Mouse (Mus musculus) liver, adult 2 months (tissue): ENCODE measurements at regions not wholly inside any gene's neighbourhood (a gene's known extent, or its start where the extent isn't known, plus 50 kb on each side); places are given as distances from the start of the nearest gene placed in this dataset.
"Not testable (repeated sequence)": the region's sequence is repeated elsewhere in the genome, so short reads cannot be mapped to it uniquely, and the experiment has no call there.

Source experiments
- CTCF ChIP-seq: fragments of 200-500 bp; IDR thresholded peaks from 2 replicates; pipeline ENCODE4 v1.5.1; 2011; ENCODE audit warnings: low read depth, low read length, control low read depth
- POLR2A ChIP-seq: fragments of 200-500 bp; IDR thresholded peaks from 2 replicates; pipeline ENCODE4 v1.6.1; 2011; ENCODE audit warnings: low read length, control low read depth; ENCODE audit not compliant: insufficient read depth; ENCODE audit errors: extremely low read depth

DNA sequence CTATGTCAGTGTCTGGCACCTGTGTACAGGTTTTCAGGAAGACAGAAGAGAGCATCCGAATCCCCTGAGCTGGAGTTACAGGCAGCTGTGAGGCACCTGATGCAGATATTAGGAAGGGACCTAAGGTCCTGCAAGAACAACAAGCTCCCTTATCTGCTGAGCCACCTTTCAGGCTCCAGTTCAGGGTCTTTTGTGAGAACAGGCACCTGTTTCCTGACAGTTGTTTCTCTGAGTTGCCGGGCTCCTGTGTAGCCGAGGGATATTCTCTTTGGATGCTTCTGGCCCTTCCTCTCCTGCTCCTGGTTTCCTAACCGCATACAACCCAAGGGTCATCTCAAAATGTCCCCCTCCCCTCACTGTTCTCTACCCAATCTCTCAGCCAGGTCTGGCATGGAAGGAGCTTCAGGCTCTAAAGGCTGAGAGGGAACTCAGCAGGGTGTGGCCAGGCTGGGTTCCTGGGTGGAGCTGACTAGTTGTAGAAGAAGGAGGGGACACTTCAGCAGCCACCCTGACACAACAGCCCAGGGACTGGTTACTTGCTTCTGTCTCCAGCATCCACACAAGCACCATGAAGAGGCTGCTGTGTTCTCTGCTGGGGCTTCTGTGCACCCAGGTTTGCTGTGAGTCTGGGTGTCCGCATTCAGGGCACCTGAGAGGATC lies 619.5 kb downstream of the Dad1 start:
- not testable (repeated sequence) for TF ChIP-seq CTCF, POLR2A
